Mouse (Mus musculus) embryonic fibroblast, embryonic 13.5 days (primary cell): Measurements from ENCODE around the gene Fbxo21.

Experiments
- CTCF ChIP-seq: IDR thresholded peaks from 2 replicates; pipeline ENCODE4 v1.5.1; 2011; ENCODE audit warnings: mild to moderate bottlenecking, control low read depth, low read length, moderate library complexity, borderline replicate concordance; ENCODE audit not compliant: insufficient read depth
- POLR2A ChIP-seq: IDR thresholded peaks from 2 replicates; pipeline ENCODE4 v1.6.1; 2011; ENCODE audit warnings: low read depth, mild to moderate bottlenecking, control low read depth, low read length, moderate library complexity

DNA sequence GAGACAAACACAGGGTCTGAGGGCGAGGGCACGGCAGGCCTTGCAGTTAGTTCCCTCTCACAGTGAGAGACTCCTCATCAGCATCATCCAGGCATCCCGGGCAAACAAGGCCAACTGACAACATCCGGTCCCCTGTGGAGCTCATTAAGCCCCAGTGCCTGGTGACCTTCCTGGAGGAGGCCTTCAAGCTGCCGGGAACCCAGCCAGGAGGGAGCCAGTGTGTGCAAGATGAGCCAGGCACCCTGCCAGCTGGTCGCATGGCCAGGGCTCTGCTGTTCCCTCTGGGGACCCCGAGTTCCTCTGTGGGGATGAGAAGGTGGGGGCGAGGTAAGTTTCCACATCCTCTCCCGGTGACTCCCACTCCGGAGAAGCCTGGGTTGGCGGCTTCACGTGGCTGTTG is 38.5 kb downstream of the Fbxo21 start:
- TF ChIP-seq CTCF (no peak), POLR2A (no peak)
